Mouse (Mus musculus): ENCODE results near the gene Pard3. TPM values are rescaled to one million over a fixed set of nuclear protein-coding genes. Genes with fewer than 3 reads are reported as not detected.
"Not testable (repeated sequence)": the region's sequence is repeated elsewhere in the genome, so short reads cannot be mapped to it uniquely, and the experiment has no call there.

The Pard3 gene
- total RNA-seq, 2 experiments from 2014 or later: 17.8 to 19.3 TPM

- no peak overlapping the region for H3K4me3 ChIP-seq
- no peak overlapping the region for H3K27ac ChIP-seq
- DNase-seq (ENCODE audit: extremely low spot score in 1 of 2, low spot score in 2 of 2): no peak
- intact Hi-C loops (cut with DNase I): no loop called here
- TF ChIP-seq CTCF (IDR thresholded peaks at IDR 0.05): no peak
Measured at GRCm38 (mm10) chr8:127144562-127144961, 80.9 kb downstream of the Pard3 start.

DNA sequence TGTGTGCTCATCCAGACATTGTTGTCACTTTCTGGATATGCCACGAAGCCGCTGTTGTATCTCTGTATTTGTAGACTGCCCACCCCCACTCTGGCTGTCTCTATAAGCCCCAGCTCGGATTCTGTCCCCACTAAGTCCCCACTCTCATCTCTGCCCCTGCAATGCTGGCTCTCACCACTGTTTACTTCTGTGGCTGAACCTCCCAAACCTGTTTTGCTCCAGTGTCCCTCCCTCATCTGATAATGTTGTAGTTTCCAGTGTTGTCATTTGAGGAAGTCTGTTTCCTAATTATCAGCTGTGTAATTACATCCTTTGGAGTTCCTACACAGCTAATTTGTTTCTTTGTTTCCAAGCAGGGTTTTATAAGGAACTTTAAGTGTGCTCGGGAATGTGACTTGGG lies 81.4 kb downstream of the Pard3 start:
- no peak overlapping the region for H3K4me3 ChIP-seq
- DNase-seq (ENCODE audit: extremely low spot score in 1 of 2, low spot score in 2 of 2): no peak
- intact Hi-C loops (cut with DNase I): no loop called here
- no peak overlapping the region for H3K27ac ChIP-seq
- no peak; the same call in 1 of the 2 replicates for TF ChIP-seq CTCF (IDR thresholded peaks at IDR 0.05)

DNA sequence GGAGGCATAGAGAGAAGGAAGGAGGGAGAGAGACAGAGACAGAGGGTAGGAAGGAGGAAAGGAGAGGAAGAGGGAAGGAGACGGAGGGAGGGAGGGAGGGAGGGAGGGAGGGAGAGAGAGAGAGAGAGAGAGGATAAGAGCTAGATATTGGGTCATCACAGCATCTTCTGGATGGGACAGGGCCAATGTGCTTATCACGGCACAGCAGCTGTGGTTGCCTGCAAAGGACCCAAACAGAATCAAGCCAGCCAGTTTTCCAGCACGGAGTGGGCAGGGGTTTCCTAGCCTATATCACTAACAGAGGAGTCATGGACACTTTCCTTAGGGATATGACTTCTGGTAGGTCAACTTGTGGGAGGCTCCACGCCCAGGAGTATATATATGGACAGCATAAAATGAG lies 82.4 kb downstream of the Pard3 start:
- Histone ChIP-seq H3K4me3 (no peak overlapping the region), H3K27ac (no peak overlapping the region)
- no peak for TF ChIP-seq CTCF (IDR thresholded peaks at IDR 0.05)
- intact Hi-C loops (cut with DNase I): no loop called here
- DNase-seq (ENCODE audit: extremely low spot score in 1 of 2, low spot score in 2 of 2): no peak

DNA sequence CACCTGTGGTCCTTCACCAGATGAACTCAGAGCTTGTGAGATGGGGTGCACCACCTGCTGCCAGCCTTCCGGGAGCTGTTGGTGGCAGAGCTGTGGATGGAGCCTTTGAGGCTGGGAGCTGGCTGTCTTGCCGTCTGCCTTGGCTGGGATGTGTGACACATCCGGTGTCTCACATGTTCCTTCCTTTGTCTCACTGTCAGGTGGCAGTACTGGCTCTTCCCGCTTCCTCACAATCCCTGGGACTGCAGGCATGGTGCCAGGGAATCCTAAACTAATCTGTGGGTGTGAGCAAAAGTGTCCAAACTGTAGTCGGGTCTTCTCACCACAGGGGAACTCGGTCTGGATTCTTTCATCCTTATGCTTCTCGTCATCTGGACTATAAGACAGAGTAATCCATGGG lies 85.1 kb downstream of the Pard3 start:
- H3K27ac ChIP-seq: no peak overlapping the region
- intact Hi-C loops (cut with DNase I): no loop called here
- no peak for DNase-seq (ENCODE audit: extremely low spot score in 1 of 2, low spot score in 2 of 2)
- no peak for TF ChIP-seq CTCF (IDR thresholded peaks at IDR 0.05)
- no peak overlapping the region for H3K4me3 ChIP-seq

DNA sequence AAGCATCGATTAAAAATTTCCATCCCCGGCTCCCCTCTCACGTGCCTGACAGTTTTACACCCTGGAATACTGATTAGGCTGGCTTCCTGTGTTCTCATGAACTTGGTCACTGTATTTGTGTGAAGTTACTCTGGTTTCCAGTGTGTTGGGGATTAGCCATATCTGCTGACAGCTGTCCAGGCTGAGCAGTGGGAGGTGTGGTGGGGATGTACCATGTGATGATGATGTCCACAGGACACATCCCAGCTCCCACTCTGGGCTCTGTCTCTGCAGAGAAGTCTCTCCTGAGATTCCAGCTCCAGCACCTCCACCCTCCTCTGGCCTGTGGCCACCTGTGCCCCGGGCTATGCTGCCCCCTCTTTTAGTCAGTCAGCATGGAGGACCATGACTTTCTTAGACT lies 87.0 kb downstream of the Pard3 start:
- no peak overlapping the region for H3K4me3 ChIP-seq
- no peak for DNase-seq (ENCODE audit: extremely low spot score in 1 of 2, low spot score in 2 of 2)
- intact Hi-C loops (cut with DNase I): no loop called here
- TF ChIP-seq CTCF (IDR thresholded peaks at IDR 0.05): no peak
- no peak overlapping the region for H3K27ac ChIP-seq

GRCm38 (mm10) chr8:127151706-127152105 lies 88.0 kb downstream of the Pard3 start:
- no peak for TF ChIP-seq CTCF (IDR thresholded peaks at IDR 0.05)
- Histone ChIP-seq H3K4me3 (no peak overlapping the region), H3K27ac (no peak overlapping the region)
- intact Hi-C loops (cut with DNase I): no loop called here
- DNase-seq (ENCODE audit: extremely low spot score in 1 of 2, low spot score in 2 of 2): no peak

DNA sequence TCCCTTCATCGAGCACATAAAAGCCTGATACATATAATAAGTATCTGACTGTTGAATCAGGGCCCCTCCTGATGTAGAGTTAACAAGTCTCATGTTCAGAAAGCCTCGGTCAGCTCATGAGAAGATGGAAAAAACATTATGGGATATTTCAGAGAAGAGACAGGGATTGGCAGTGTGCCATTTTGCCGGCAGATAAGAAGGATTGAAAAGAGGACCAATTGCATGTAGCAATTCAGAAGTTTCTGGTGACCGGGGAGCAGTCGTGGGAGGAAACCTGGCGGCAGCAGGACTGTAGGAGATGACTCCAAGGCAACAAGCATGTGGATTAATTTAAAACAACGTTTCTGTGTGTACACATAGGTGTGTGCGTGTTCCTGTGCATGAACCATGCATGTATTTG lies 93.4 kb downstream of the Pard3 start:
- TF ChIP-seq CTCF (IDR thresholded peaks at IDR 0.05): no peak
- no peak overlapping the region for H3K4me3 ChIP-seq
- no peak for DNase-seq (ENCODE audit: extremely low spot score in 1 of 2, low spot score in 2 of 2)
- intact Hi-C loops (cut with DNase I): no loop called here
- no peak overlapping the region for H3K27ac ChIP-seq

DNA sequence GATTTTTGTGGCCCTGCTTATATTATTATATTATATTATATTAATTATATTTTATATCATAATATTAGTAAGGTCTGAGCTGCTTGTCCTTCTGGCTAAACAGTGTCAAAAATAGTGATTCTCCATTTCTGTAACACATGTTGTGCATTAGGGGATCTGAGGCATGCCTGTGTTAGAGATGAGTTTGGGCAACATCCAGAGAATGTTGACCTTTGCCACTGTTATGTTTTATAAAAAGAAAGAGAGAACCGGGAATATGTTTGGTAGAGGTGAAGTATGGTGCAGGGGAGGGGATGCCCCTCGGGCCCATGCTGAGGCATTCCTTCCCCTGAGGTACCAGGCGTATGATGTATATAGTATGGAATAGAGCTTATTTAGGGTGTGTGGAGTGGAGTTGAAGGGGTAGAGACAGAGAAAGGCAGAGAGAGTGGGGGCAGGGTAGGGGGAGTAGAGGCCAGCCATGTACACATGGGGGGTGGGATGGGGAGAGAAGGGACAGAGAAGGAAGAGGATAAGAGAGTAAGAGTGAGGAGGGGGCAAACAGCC lies 95.8 kb downstream of the Pard3 start:
- Histone ChIP-seq H3K4me3 (no peak overlapping the region), H3K27ac (no peak overlapping the region)
- no peak for TF ChIP-seq CTCF (IDR thresholded peaks at IDR 0.05)
- intact Hi-C loops (cut with DNase I): no loop called here
- no peak for DNase-seq (ENCODE audit: extremely low spot score in 1 of 2, low spot score in 2 of 2)

DNA sequence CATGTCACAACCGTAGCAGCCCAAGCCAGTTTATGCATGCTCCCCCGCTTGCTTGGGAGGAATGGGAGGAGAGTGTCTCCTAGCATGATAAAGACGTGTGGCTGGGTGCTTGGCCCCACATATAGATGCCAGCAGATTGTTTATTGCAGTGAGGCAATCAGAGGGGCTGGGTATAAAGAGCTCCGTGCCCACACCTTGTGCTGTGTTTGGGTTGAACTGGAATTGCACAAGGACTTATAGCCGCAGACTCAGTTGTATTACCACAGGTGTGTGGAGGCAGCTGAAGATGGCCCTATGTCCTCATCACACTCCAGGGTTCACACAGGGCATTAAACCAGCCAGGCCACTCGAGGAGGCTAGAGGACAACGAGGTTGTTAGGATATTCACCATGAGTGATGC lies 98.2 kb downstream of the Pard3 start:
- TF ChIP-seq CTCF (IDR thresholded peaks at IDR 0.05): no peak
- no peak for DNase-seq (ENCODE audit: extremely low spot score in 1 of 2, low spot score in 2 of 2)
- Histone ChIP-seq H3K27ac (no peak overlapping the region), H3K4me3 (no peak overlapping the region)
- intact Hi-C loops (cut with DNase I): no loop called here

DNA sequence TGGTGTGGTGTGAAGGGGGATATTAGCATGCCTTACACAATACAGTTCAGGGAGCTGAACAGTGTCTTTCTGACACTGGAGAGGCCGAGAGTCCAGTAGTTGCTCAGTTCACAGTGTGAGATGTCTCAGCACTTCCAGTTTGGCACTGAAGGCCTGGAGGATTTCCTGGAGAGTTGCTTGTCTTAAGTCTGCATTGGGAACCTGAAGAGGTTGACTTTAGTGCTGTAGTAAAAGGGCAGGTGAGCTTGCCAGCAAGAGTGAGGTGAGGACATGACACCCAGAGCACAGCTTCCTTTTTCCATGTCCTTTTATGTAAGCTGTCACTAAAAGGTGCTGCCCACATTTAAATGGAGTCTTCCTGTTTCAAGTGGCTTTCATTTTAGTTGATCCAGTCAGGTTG lies 99.1 kb downstream of the Pard3 start:
- TF ChIP-seq CTCF (IDR thresholded peaks at IDR 0.05): no peak
- DNase-seq (ENCODE audit: extremely low spot score in 1 of 2, low spot score in 2 of 2): no peak
- H3K27ac ChIP-seq: no peak overlapping the region
- intact Hi-C loops (cut with DNase I): no loop called here
- H3K4me3 ChIP-seq: no peak overlapping the region

GRCm38 (mm10) chr8:127164326-127165280 lies 100.9 kb downstream of the Pard3 start:
- Histone ChIP-seq H3K4me3 (no peak overlapping the region), H3K27ac (no peak overlapping the region)
- DNase-seq (ENCODE audit: extremely low spot score in 1 of 2, low spot score in 2 of 2): no peak
- intact Hi-C loops (cut with DNase I): no loop called here
- TF ChIP-seq CTCF (IDR thresholded peaks at IDR 0.05): no peak

GRCm38 (mm10) chr8:127168496-127168895 lies 104.8 kb downstream of the Pard3 start:
- no peak for DNase-seq (ENCODE audit: extremely low spot score in 1 of 2, low spot score in 2 of 2)
- no peak overlapping the region for H3K4me3 ChIP-seq
- H3K27ac ChIP-seq: no peak overlapping the region
- intact Hi-C loops (cut with DNase I): no loop called here
- TF ChIP-seq CTCF (IDR thresholded peaks at IDR 0.05): no peak

DNA sequence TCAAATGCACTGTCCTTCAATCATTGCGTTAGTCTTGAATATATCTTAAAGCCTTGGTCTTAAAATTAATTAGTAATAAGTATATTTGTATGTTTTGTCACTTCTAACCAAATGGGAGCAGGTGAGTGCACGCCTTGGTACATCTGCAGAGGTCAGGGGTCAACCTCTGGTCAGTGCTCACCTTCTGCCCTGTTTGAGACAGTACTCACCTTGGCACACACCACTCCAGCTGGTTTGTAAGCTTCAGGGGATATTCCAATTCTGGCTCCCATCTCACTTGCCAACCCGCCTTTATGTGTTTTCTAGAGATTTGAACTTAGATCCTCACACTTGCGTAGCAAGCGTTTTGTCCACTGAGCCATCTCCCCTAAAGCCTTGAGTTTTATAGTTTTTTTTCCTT lies 105.7 kb downstream of the Pard3 start:
- no peak for DNase-seq (ENCODE audit: extremely low spot score in 1 of 2, low spot score in 2 of 2)
- TF ChIP-seq CTCF (IDR thresholded peaks at IDR 0.05): no peak
- intact Hi-C loops (cut with DNase I): no loop called here
- no peak overlapping the region for H3K27ac ChIP-seq
- H3K4me3 ChIP-seq: no peak overlapping the region

GRCm38 (mm10) chr8:127170372-127170771 lies 106.7 kb downstream of the Pard3 start:
- H3K4me3 ChIP-seq; DNase-seq (ENCODE audit: extremely low spot score in 1 of 2, low spot score in 2 of 2); H3K27ac ChIP-seq; intact Hi-C loops (cut with DNase I): not testable (repeated sequence)
